Mouse (Mus musculus) mature B cell (primary cell): ENCODE data around the gene Ksr1.

Experiments
- in situ Hi-C: fragments of 300-500 bp; cut with MboI; formaldehyde crosslinking; loops from 2 replicates; pipeline ENCODE4 v1.14.3; 2019

Ksr1 gene

GRCm38 (mm10) chr11:79044798-79045197 lies 101.4 kb downstream of the Ksr1 start:
- in situ Hi-C loops = no loop called here

GRCm38 (mm10) chr11:79041908-79042430 lies 104.2 kb downstream of the Ksr1 start:
- in situ Hi-C loops = no loop called here

- in situ Hi-C loops = no loop called here
These were observed 106.7 kb downstream of the Ksr1 start for GRCm38 (mm10) chr11:79039488-79039887.

- in situ Hi-C loops = no loop called here
These were observed 108.7 kb downstream of the Ksr1 start for GRCm38 (mm10) chr11:79037555-79037954.

GRCm38 (mm10) chr11:79036324-79036723 lies 109.9 kb downstream of the Ksr1 start:
- in situ Hi-C loops = no loop called here

- in situ Hi-C loops = loop anchor here (5.0 kb wide), 1 partner anchor 179 kb away; no protein-coding TSS in a partner anchor
These were observed 112.6 kb downstream of the Ksr1 start for GRCm38 (mm10) chr11:79033636-79034035.

GRCm38 (mm10) chr11:79033021-79033420 lies 113.2 kb downstream of the Ksr1 start:
- in situ Hi-C loops = loop anchor here (5.0 kb wide), 1 partner anchor 179 kb away; no protein-coding TSS in a partner anchor

GRCm38 (mm10) chr11:79031452-79031746 lies 114.8 kb downstream of the Ksr1 start:
- in situ Hi-C loops = loop anchor here (5.0 kb wide), 1 partner anchor 181 kb away; no protein-coding TSS in a partner anchor

- in situ Hi-C loops = loop anchor here (5.0 kb wide), 1 partner anchor 181 kb away; no protein-coding TSS in a partner anchor
These were observed 115.4 kb downstream of the Ksr1 start for GRCm38 (mm10) chr11:79030570-79031451.

- in situ Hi-C loops = no loop called here
These were observed 122.5 kb downstream of the Ksr1 start for GRCm38 (mm10) chr11:79023751-79024150.

GRCm38 (mm10) chr11:79023342-79023741 lies 122.9 kb downstream of the Ksr1 start:
- in situ Hi-C loops = no loop called here

GRCm38 (mm10) chr11:79022836-79023235 lies 123.4 kb downstream of the Ksr1 start:
- in situ Hi-C loops = no loop called here

GRCm38 (mm10) chr11:79020535-79021045 lies 125.6 kb downstream of the Ksr1 start:
- in situ Hi-C loops = no loop called here

GRCm38 (mm10) chr11:79019839-79020534 lies 126.2 kb downstream of the Ksr1 start:
- in situ Hi-C loops = no loop called here

- in situ Hi-C loops = no loop called here
These were observed 127.1 kb downstream of the Ksr1 start for GRCm38 (mm10) chr11:79018954-79019704.

GRCm38 (mm10) chr11:79017161-79017606 lies 129.0 kb downstream of the Ksr1 start:
- in situ Hi-C loops = no loop called here

- in situ Hi-C loops = no loop called here
These were observed 130.0 kb downstream of the Ksr1 start for GRCm38 (mm10) chr11:79016236-79016635.

GRCm38 (mm10) chr11:79015660-79016215 lies 130.5 kb downstream of the Ksr1 start:
- in situ Hi-C loops = no loop called here

GRCm38 (mm10) chr11:79014602-79015325 lies 131.4 kb downstream of the Ksr1 start:
- in situ Hi-C loops = no loop called here

GRCm38 (mm10) chr11:79013806-79014205 lies 132.4 kb downstream of the Ksr1 start:
- in situ Hi-C loops = no loop called here

GRCm38 (mm10) chr11:79013056-79013455 lies 133.2 kb downstream of the Ksr1 start:
- in situ Hi-C loops = no loop called here
